In the genomic region with DNA sequence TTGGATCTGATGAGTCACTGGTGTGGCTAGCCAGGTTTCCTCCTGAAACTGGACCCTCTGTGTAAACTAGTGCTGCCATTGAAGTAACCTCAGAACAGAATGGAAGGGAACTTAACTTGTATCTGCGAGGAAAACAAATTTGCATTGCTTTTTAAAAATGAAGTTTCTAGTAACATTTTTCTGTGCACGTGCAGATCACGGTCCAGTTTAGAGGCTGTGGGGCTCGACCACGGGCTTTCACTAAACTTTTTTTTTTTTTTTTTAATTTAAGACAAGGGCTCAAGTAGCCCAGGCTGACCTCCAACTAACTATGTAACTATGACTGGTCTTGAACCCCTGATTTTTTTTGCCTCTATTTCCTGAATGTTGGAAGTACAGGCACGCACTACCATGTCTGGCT, we compare ENCODE assay signal across 16 mouse cellular contexts.
"Had no signal": no experiment of that assay in that cellular context is flagged by ENCODE, and none has a peak within 500 bp of the region (broad histone marks: within the 10 kb centered on the region; RNA-seq: fewer than 3 reads in every experiment).

No protein-coding gene starts in this region.

- H3K4me3 ChIP-seq: intestine, embryonic 15.5 days; limb, embryonic 12.5 days; midbrain, embryonic 13.5 days; myocyte; neural tube, embryonic 15.5 days; stomach, embryonic 15.5 days had no signal

- H3K9me3 ChIP-seq: intestine, embryonic 15.5 days; limb, embryonic 12.5 days; midbrain, embryonic 13.5 days; neural tube, embryonic 15.5 days; stomach, embryonic 15.5 days had no signal

- H3K27ac ChIP-seq: intestine, embryonic 15.5 days; kidney, postnatal 0 days; midbrain, embryonic 13.5 days; neural tube, embryonic 15.5 days; stomach, embryonic 15.5 days had no signal

- DNase-seq: kidney, adult 8-10 months; kidney, postnatal 36 days; layer of hippocampus, adult 9-11 months; layer of hippocampus, postnatal 36 days; lung, adult 2 months; lung, postnatal 36 days; right cerebral cortex, adult 18-20 months; right cerebral cortex, postnatal 25 days had no signal

- ATAC-seq: intestine, embryonic 15.5 days; lung, postnatal 0 days; midbrain, embryonic 13.5 days had no signal

- H3K36me3 ChIP-seq: intestine, embryonic 15.5 days; limb, embryonic 12.5 days; midbrain, embryonic 13.5 days; neural tube, embryonic 15.5 days; stomach, embryonic 15.5 days had no signal

- H3K27me3 ChIP-seq: intestine, embryonic 15.5 days; neural tube, embryonic 15.5 days had no signal

- H3K9ac ChIP-seq: intestine, embryonic 15.5 days; limb, embryonic 12.5 days; midbrain, embryonic 13.5 days; neural tube, embryonic 15.5 days; stomach, embryonic 15.5 days had no signal

- H3K4me2 ChIP-seq: intestine, embryonic 15.5 days; limb, embryonic 12.5 days; midbrain, embryonic 13.5 days; neural tube, embryonic 15.5 days; stomach, embryonic 15.5 days had no signal
